Mouse (Mus musculus) hematopoietic stem cell, adult 5-6 weeks (primary cell): Measurements from ENCODE around the gene Frmd5. TPM values are rescaled to one million over a fixed set of nuclear protein-coding genes. Genes with fewer than 3 reads are reported as not detected.
"Not testable (repeated sequence)": the region's sequence is repeated elsewhere in the genome, so short reads cannot be mapped to it uniquely, and the experiment has no call there.

ENCODE experiments used
- ATAC-seq, 2 experiments: fragments of 125-278 bp in 1 of 2; replicated peaks in 1 of 2; 2 replicates each; pipeline ENCODE4 v1.8.0; 2016 to 2017; ENCODE audit warnings: inconsistent platforms in 2 of 2, mild to moderate bottlenecking in 2 of 2, moderate number of reproducible peaks in 2 of 2, low read depth in 1 of 2, moderate TSS enrichment in 1 of 2; ENCODE audit not compliant: low FRiP score in 2 of 2, poor library complexity in 2 of 2, severe bottlenecking in 2 of 2, insufficient read depth in 1 of 2, low TSS enrichment in 1 of 2
- total RNA-seq: library from RNA; stranded (forward); fragments of 172-1452, 232-1000 nt; gene quantifications from 2 replicates; pipeline ENCODE4 v1.2.3, GENCODE M21; 2017

The Frmd5 gene
- total RNA-seq, 1 experiment from 2014 or later: not detected

DNA sequence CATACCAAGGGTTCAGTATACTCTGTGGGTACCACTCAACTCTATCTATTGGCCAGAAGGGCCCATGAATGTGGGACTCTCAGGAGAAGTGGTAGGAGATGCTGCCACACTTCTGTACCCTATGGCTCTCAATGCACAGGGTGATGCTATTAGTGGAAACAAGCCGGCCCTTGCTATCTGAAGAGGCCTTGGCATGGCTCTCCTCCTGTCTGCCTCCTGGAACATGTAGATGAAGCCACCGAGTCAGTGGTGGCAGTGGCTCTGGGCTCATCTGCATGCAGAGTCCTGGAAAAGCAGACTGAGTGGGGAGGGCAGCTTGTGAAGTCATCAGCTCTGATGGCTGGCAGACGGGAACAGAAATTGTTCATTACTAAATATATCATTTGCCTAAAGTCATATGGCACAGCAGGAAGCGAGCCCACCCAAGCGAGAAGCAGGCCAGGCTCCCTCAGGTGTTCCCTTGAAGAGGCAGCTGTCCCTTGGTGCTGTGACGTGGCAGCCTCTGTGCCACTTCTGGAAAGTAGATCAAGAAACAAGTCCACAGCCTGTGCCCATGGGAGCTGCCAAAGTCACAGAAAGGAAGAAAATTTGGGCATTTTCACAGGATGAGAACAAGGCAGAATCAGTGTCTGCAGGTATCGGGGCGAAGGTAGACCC lies 235.8 kb downstream of the Frmd5 start:
- ATAC-seq: no peak

DNA sequence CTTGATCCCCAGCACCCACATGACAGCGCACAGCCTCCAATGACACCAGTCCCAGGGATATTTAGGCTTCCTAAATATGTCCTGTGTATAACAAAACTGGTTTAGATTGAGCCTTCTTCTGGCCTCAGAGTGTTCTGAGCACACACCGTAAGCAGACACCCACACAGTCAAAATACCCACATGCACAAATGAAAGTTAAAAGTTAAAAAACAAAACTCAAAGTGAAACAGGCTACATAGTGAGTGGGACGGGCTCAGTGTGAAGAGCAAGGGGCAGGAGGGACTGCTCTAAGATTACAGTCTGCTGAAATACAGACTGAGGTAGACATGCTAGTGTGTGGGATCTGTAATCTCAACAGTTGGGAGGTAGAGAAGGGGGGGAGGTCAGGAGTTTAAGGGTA lies 236.8 kb downstream of the Frmd5 start:
- ATAC-seq: no peak

DNA sequence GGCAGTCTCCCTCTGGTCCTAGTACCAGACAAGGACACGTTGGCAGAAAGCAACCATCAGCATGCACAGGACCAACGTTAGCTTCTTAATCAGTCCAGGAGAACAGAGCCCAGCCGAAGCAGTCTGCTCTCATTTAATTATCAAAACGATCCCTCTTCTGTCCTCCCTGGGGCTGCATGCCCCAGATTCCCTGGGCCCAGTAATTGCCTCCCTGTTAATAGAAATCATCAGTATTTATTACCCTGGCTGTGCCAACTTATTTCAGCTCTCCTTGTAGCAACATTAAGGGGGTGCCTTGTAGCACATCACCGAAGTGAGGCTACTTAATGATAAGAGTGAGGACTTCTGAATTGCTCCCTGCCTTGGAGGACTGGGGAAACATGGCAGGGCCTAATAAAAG lies 241.0 kb downstream of the Frmd5 start:
- ATAC-seq: no peak

- no peak for ATAC-seq
Measured at GRCm38 (mm10) chr2:121563117-121563516, 243.8 kb downstream of the Frmd5 start.

DNA sequence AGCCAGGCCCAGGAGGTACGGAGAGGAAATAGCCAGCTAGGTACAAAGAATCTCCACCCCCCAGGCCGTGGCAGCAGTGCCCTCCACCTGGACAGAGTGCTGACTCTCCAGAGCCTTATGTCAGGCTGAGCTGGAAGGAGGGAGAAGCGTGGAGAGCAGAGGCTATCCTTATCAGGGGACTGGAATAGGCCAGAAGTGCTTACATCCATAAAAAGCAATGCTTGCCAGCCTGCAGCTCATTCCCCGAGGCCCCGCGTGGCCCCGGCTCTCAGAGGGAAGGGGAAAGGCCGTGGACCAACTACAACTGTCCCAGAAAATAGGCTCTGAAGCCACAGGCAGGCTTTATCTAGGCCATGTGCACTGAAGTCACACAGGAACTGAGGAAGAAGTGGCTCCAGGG lies 255.6 kb downstream of the Frmd5 start:
- no peak for ATAC-seq

DNA sequence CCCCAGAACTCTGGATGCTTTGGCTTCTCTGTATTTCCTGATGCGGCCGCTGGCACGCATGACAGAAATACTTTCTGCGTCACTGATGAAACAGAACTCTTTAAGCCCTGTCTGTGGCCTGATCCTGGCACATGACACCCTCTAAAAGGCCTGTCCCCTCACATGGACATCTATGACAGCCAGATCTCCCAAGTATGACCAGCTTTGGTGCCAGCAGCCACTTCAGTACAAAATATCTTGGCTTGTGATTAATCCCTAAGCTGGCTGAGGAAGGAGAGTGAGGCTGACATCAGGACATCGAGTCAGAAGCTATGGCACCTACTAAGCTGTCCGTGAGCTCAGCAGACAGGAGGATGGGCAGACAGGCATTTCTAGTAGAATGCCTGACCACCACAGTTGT lies 257.3 kb downstream of the Frmd5 start:
- ATAC-seq: no peak

DNA sequence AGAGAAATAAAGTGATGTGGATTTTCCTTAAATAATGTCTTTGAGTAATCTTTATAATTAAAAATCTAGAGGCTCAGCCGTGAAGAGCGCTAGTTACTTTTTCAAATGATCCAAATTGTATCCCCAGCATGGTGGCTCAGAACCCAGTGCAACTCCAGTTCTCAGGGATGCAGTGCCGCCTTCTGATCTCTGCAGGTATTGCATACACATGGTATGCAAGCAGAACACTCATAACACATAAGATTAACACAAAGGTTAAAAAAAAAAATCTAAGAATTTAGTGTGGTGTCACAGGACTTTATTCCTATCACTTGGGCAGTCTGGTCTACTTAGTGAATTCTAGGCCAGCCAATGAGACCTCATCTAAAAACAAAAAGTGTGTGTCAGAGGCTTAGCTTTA lies 262.1 kb downstream of the Frmd5 start:
- ATAC-seq: no peak

DNA sequence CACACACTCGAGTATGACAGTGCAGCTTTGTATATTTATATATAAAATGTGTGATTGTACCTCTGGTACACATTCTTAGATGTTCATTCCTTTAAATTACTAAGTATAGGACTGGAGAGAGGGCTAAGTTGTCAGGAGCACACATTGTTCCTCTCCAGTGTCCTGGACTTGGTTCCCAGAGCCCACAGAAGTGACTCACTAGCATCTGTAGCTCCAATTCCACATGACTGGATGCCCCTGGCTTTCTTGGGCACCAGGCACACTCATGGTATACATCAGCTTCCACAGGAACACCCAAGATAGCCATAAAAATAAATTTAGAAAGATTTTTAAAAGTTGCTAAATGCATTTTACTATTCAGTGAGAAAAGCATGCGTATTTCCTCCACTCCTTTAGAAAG lies 281.8 kb downstream of the Frmd5 start:
- no peak for ATAC-seq

- ATAC-seq: not testable (repeated sequence)
Measured at GRCm38 (mm10) chr2:121522830-121523229, 284.1 kb downstream of the Frmd5 start.

DNA sequence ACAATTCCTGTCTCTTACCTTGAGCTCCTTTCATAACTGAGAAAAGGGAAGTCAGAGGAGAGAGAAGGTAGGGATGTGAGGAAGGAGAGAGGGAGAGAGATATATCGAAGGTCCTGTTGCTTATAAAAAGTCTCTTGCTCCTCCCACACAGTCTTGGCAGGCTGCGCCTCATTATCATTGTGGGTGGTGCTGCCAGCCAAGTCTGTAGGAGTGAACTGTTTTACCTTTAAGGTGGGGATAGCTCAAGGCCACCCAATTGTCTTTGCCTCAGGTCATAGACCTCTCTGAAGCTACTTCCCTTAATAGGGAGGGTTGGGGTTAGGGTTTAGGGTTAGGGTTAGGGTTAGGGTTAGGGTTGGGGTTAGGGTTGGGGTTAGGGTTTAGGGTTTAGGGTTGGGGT lies 284.9 kb downstream of the Frmd5 start:
- no peak for ATAC-seq

DNA sequence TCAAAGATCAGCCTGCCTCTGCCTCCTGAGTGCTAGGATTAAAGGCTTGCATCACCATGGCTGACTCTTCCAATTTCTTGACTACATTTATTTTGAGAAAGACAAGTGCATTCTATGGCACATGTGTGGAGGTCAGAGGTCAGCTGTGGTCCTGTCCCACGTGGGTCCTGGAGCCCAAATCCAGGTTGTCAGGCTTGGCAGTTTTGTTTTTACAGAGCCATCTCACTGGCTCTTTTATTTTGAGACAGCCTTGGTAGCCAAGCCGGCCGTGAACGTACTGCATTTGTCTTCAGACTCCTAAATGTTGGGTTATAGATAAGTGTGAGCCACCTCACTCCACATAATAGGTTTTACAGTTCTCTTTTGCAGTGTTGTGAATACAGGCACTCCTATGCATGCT lies 288.2 kb downstream of the Frmd5 start:
- not testable (repeated sequence) for ATAC-seq

DNA sequence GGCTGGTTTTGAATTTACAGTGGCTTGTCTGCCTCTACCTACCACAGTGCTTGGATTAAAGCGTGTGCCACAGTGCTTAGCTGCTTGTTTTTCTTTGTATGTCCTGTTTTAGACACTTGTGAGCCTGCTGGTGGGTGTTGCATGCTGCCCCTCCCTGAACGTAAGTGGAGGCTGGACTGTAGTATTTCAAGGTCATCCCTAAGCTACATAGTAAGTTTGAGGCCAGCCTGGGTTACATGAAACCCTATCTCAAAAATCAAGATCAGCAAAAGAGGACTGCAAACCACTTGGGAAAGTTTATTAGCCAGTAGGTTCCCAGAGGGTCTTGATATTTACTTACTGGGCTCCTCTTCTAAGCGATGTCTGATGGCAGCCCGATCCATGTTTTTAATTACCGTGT lies 288.8 kb downstream of the Frmd5 start:
- no peak for ATAC-seq

- no peak for ATAC-seq
Measured at GRCm38 (mm10) chr2:121514211-121514610, 292.7 kb downstream of the Frmd5 start.

GRCm38 (mm10) chr2:121512991-121513765 lies 293.7 kb downstream of the Frmd5 start:
- ATAC-seq: not testable (repeated sequence)

DNA sequence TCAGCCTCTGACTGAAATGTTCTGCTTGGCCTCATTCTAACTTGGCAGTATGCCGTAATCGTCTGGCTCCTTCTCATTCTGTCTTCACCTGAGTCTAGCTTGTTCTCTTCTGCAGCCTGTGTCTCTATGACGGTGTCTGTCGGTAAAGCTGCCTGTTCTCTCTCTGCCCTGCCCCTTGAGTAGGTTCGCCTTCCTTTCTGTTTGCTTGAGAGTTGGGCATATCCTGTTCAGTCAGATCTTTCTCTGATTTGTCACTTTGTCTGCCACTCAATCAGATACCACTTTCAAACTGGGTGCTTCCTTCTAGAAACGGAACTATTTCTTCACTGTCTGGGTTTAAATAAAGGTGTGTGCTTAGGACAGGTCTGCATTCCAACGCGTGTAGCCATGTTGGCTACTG lies 295.5 kb downstream of the Frmd5 start:
- no peak for ATAC-seq

DNA sequence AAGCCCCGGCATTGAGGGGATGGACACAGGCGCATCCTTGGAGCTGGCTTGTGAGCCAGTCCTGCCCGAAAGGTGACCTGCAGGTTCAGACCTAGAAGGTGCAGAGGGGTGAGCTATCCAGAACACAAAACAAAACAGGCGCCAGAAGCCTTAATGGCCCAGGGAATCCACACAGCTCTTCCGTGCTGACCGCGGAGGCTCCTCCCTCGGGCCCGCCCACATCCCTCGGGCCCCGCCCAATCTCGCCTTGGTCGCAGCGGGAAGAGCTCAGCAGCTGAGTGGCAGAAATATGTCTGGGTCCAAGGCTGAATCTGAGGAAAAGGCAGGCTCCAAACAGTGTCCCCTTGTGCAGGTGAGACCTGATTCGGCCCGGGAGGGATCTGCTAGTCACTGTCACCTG lies 297.3 kb downstream of the Frmd5 start:
- ATAC-seq: no peak

DNA sequence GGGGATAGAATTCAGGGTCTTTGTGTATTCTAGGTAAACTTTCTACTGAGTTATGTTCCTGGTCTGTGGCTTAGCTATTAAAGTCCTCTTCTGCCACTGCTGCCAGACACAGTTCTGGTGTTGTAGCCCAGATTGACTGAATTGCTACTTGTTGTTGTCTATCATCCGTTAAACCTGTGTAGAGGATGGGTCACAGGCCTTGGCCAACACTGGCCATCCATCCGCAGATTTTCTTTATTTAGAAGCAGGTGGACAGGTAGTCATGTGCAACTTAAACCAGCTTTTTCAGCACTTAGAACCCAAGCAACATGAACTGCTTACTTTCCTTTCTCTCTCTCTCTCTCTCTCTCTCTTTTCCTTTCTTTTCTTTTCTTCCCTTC lies 298.9 kb downstream of the Frmd5 start:
- no peak for ATAC-seq

DNA sequence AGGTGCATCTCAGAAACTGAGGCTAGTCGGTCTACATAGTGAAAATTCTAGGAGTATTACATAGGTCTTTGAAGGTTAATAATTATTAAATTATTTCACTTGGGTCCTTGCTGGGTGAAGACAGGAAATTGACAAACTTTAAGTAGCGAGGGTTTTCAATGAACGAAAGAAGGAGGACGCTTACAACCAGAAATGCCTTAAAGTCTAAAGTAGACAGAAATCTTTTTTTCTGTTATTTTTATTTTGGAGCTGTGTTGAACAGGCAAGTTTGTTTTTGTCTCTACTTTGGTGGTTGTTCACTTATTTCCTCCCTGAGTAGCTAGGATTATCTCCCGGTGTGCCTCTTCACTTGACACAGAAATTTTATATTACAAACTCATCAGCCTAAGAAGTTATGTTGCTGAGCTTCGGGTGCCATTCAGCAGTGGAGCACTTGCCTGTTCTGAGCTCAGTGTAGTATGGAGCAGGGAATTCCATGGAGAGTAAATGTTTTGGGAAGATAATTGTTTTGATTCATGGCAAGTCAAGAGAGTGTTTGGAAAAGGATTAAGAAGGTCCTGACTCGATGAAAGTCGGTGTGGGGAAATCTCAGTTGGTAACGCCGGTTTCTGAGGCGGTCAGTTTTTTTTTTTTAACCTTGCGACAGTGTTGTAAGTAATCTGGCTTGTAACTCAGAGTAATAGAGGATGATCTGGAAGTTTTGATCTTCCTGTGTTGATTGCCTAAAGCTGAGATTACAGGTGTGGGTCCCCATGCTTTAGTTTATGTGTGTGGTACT lies 299.5 kb downstream of the Frmd5 start:
- no peak for ATAC-seq
